Mouse (Mus musculus): ENCODE measurements around the gene Qk. TPM values are rescaled to one million over a fixed set of nuclear protein-coding genes. Genes with fewer than 3 reads are reported as not detected.

Qk gene
- 110 to 130 TPM (median 123 TPM) in 4 replicates for total RNA-seq (2023)

GRCm38 (mm10) chr17:10319685-10320455, at the start of gene Qk:
Gene Qk (minus strand): TSS chr17:10319854.

Measured in B cell, adult 62 days (primary cell).